Mouse (Mus musculus) heart, embryonic 13.5 days (tissue): ENCODE data around the gene Med1. TPM values are rescaled to one million over a fixed set of nuclear protein-coding genes. Genes with fewer than 3 reads are reported as not detected.

Source experiments
- ATAC-seq: fragments of 200-750 bp; cut with Nextera tagmentation; 2 replicates; pipeline ENCODE4 v1.8.0; 2017; ENCODE audit warnings: moderate TSS enrichment; ENCODE audit not compliant: insufficient number of reproducible peaks, low FRiP score, low TSS enrichment; ENCODE audit errors: extremely low read depth
- H3K27ac ChIP-seq: fragments of 300-500 bp; sonication (generic); replicated peaks from 2 replicates; pipeline ENCODE4 v1.5.1; 2015; ENCODE audit warnings: moderate library complexity, mild to moderate bottlenecking, inconsistent platforms
- H3K27me3 ChIP-seq: fragments of 300-500 bp; sonication (generic); replicated peaks from 2 replicates; pipeline ENCODE4 v1.6.1; 2015; ENCODE audit warnings: mild to moderate bottlenecking, inconsistent platforms
- H3K36me3 ChIP-seq: fragments of 300-500 bp; sonication (generic); 2 replicates; pipeline ENCODE4 v1.6.1; 2015; ENCODE audit warnings: mild to moderate bottlenecking, inconsistent platforms
- H3K4me1 ChIP-seq: fragments of 300-500 bp; sonication (generic); 2 replicates; pipeline ENCODE4 v1.6.1; 2015; ENCODE audit warnings: inconsistent platforms
- H3K4me2 ChIP-seq: fragments of 300-500 bp; sonication (generic); 2 replicates; pipeline ENCODE4 v1.6.1; 2015; ENCODE audit warnings: inconsistent platforms, mild to moderate bottlenecking, moderate library complexity
- H3K4me3 ChIP-seq: fragments of 300-500 bp; sonication (generic); 2 replicates; pipeline ENCODE4 v1.5.1; 2015; ENCODE audit warnings: moderate library complexity, mild to moderate bottlenecking, inconsistent platforms
- H3K9ac ChIP-seq: fragments of 300-500 bp; sonication (generic); 2 replicates; pipeline ENCODE4 v1.6.1; 2015; ENCODE audit warnings: inconsistent platforms, mild to moderate bottlenecking, moderate library complexity
- H3K9me3 ChIP-seq: fragments of 300-500 bp; sonication (generic); 2 replicates; pipeline ENCODE4 v1.6.1; 2016; ENCODE audit warnings: inconsistent platforms
- WGBS: fragments of 180-500 bp; shearing (Covaris S2); methylation state at CpG from one replicate; pipeline ENCODE4 v1.1.7; 2015; ENCODE audit warnings: mixed read lengths; 5-methylcytosine and 5-hydroxymethylcytosine counted together
- microRNA-seq: library from miRNA; unstranded; fragments of <30 nt; microRNA quantifications from one replicate; pipeline ENCODE4, GENCODE M21; 2016
- polyA plus RNA-seq: library from polyadenylated mRNA; unstranded; fragments of >200 nt; fragmentation: Nextera tagmentation; extraction: Ambion mirVana; gene quantifications from 2 replicates; pipeline ENCODE4 v1.2.1, GENCODE M21; 2015

Med1 gene
- polyA plus RNA-seq, 1 experiment from 2014 or later, result 38.1 TPM

- Histone ChIP-seq H3K4me1 (peaks cover 26% of the 10 kb centered on the region), H3K9me3 (no peaks in the 10 kb centered on the region), H3K36me3 (no peaks in the 10 kb centered on the region; the same call in 1 of the 2 replicates), H3K4me2 (no peak overlapping the region), H3K27me3 (no peaks in the 10 kb centered on the region), H3K9ac (no peak overlapping the region), H3K27ac (no peak overlapping the region), H3K4me3 (no peak overlapping the region)
- ATAC-seq, result no peak
- WGBS, result 72% methylated on average over 7 of the region's 7 CpGs
Measured at GRCm38 (mm10) chr11:98145856-98146255, 47.2 kb downstream of the Med1 start.

DNA sequence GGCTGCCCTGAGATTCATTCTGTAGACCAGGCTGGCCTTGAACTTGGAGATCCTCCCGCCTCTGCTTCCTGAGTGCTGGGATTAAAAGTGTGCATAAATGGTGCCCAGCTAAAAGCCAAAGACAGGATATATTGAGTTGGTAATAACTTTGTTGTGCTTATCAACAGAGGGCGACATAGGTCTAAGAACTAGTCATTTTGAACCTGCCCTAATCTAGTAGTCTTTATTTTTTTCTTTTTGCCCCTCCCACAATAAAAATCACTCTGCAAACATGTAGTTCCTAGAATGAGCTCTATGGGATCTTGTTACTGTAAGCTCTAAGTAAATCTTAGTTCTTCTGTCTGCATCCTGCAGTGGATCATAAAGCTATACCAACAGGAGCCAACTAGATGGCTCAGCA is 50.5 kb downstream of the Med1 start:
- Histone ChIP-seq H3K4me3 (no peak overlapping the region), H3K27me3 (no peaks in the 10 kb centered on the region), H3K9me3 (no peaks in the 10 kb centered on the region), H3K4me2 (no peak overlapping the region), H3K4me1 (peaks cover 25% of the 10 kb centered on the region), H3K36me3 (no peaks in the 10 kb centered on the region; the same call in 1 of the 2 replicates), H3K9ac (no peak overlapping the region), H3K27ac (no peak overlapping the region)
- no peak for ATAC-seq
- 77% methylated on average over 2 of the region's 2 CpGs for WGBS

DNA sequence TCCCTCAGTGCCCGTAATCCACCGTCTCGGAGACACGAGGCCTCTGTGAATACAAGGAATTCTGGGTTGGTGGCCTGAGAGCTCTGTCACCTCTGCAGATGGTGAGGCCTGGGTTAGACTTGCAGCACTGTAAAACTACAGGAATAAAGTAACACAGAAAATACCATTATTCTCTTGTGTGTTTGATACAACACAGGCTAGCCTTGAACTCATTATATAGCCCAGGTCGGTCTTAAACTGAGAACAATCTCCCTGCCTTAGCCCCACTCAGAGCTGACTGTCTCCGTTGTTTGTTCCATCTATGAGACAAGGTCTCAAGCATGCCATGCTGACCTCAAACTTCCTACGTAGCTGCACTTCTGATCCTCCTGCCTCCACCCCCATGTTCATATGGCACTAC is 54.2 kb downstream of the Med1 start:
- H3K27me3 ChIP-seq, result no peaks in the 10 kb centered on the region
- peaks cover 3% of the 10 kb centered on the region; the same call in 1 of the 2 replicates for H3K36me3 ChIP-seq
- H3K9me3 ChIP-seq, result no peaks in the 10 kb centered on the region
- no peak overlapping the region; the same call in 1 of the 2 replicates for H3K27ac ChIP-seq
- no peak overlapping the region for H3K4me3 ChIP-seq
- H3K4me2 ChIP-seq, result no peak overlapping the region
- 65% methylated on average over 7 of the region's 7 CpGs for WGBS
- no peak for ATAC-seq
- peaks cover 30% of the 10 kb centered on the region for H3K4me1 ChIP-seq
- peak overlapping the region; percentile 45 for H3K9ac ChIP-seq

DNA sequence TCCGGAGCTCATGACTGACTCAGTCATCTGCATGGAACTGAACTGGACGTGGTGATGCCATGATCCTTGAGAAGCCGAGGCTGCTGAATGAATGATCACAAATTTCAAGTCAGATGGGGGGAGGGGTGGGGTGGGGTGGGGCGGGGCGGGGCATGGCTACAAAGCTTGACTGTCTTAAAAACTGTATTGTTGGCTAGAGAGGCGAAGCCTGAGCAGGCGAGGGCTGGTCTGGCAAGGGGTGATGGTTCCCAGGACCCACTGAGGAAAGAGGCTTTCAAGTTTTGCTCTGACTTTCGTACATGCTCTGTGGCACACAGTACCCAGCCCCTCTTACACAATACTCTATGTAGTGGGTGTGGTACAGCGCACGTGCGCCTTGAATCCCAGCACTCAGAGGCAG is 55.3 kb downstream of the Med1 start:
- WGBS, result 90% methylated on average over 11 of the region's 11 CpGs
- Histone ChIP-seq H3K36me3 (0 out of 2 replicates have a peak, but pooled peaks cover 3% of the 10 kb centered on the region), H3K4me1 (peaks cover 30% of the 10 kb centered on the region), H3K9ac (no peak overlapping the region), H3K27ac (no peak overlapping the region), H3K4me2 (no peak overlapping the region), H3K4me3 (no peak overlapping the region), H3K9me3 (no peaks in the 10 kb centered on the region), H3K27me3 (no peaks in the 10 kb centered on the region)
- no peak for ATAC-seq

DNA sequence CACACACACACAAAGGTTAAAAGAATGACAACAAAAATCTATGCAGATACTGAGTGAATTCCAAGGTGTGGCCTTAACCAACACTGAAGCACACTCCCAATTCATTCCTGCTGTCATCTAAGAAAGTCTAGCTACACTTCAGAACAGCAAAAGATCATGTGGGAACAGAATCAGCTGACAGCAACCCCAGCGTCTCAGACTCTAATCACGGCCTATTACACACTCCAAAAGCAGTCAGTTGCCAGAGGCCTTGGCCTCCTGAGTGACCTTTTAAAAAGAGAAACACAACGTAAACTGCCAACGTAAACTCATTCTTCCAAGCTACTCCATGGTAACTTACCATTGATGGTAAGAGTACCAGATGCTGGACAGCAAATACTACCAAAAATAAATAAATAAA is 58.1 kb downstream of the Med1 start:
- ATAC-seq, result no peak
- no peak overlapping the region for H3K4me2 ChIP-seq
- no peak overlapping the region for H3K4me3 ChIP-seq
- H3K9ac ChIP-seq, result no peak overlapping the region
- no peak overlapping the region for H3K27ac ChIP-seq
- 0 out of 2 replicates have a peak, but pooled peaks cover 3% of the 10 kb centered on the region for H3K36me3 ChIP-seq
- peaks cover 30% of the 10 kb centered on the region for H3K4me1 ChIP-seq
- H3K27me3 ChIP-seq, result no peaks in the 10 kb centered on the region
- no peaks in the 10 kb centered on the region for H3K9me3 ChIP-seq
- 44% methylated on average over 4 of the region's 4 CpGs for WGBS

DNA sequence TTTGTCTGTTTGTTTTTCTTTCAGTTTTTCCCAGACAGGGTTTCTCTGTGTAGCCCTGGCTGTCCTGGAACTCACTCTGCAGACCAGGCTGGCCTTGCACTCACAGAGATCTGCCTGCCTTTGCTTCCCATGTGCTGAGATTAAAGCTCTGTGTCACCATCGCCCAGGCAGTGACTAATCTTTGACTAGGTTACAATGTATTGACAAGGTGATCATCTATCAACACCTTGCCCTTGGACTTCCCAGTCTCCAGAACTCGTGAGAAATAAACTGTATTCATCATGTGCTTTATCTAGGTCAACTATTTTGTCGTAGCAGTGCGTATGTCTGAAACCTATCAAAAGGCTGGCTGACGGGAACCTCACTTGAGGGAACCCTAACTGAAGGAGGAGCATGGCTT is 69.7 kb downstream of the Med1 start:
- H3K9ac ChIP-seq, result no peak overlapping the region
- no peak for ATAC-seq
- no peak overlapping the region for H3K4me3 ChIP-seq
- H3K27ac ChIP-seq, result no peak overlapping the region
- 74% methylated on average over 5 of the region's 5 CpGs for WGBS
- H3K27me3 ChIP-seq, result no peaks in the 10 kb centered on the region
- 0 out of 2 replicates have a peak, but pooled peaks cover 7% of the 10 kb centered on the region for H3K4me1 ChIP-seq
- peaks cover 72% of the 10 kb centered on the region for H3K36me3 ChIP-seq
- no peaks in the 10 kb centered on the region for H3K9me3 ChIP-seq
- no peak overlapping the region for H3K4me2 ChIP-seq

GRCm38 (mm10) chr11:98114363-98114762 is 78.7 kb downstream of the Med1 start:
- Histone ChIP-seq H3K27ac (no peak overlapping the region), H3K36me3 (peaks cover 54% of the 10 kb centered on the region)

GRCm38 (mm10) chr11:98113504-98113903 is 79.6 kb downstream of the Med1 start:
- ATAC-seq, result no peak
- H3K9ac ChIP-seq, result no peak overlapping the region
- no peak overlapping the region for H3K27ac ChIP-seq
- no peaks in the 10 kb centered on the region for H3K27me3 ChIP-seq
- no peaks in the 10 kb centered on the region for H3K9me3 ChIP-seq
- WGBS, result 53% methylated on average over 4 of the region's 4 CpGs
- peaks cover 11% of the 10 kb centered on the region for H3K4me1 ChIP-seq
- no peak overlapping the region for H3K4me2 ChIP-seq
- no peak overlapping the region for H3K4me3 ChIP-seq
- H3K36me3 ChIP-seq, result peaks cover 58% of the 10 kb centered on the region

More at GRCm38 (mm10) chr11:98114363-98114762, 78.7 kb downstream of the Med1 start:
- Histone ChIP-seq H3K4me3 (no peak overlapping the region), H3K4me2 (no peak overlapping the region), H3K9ac (no peak overlapping the region), H3K9me3 (no peaks in the 10 kb centered on the region), H3K4me1 (peaks cover 11% of the 10 kb centered on the region), H3K27me3 (no peaks in the 10 kb centered on the region)
- ATAC-seq, result no peak
- 71% methylated on average over 1 of the region's 1 CpGs for WGBS

- peaks cover 79% of the 10 kb centered on the region for H3K36me3 ChIP-seq
- no peaks in the 10 kb centered on the region for H3K9me3 ChIP-seq
- peaks cover 11% of the 10 kb centered on the region for H3K4me1 ChIP-seq
- no peak overlapping the region for H3K27ac ChIP-seq
- no peak overlapping the region for H3K4me3 ChIP-seq
- ATAC-seq, result no peak
- no peak overlapping the region for H3K9ac ChIP-seq
- H3K27me3 ChIP-seq, result no peaks in the 10 kb centered on the region
- H3K4me2 ChIP-seq, result no peak overlapping the region
- WGBS, result 78% methylated on average over 5 of the region's 5 CpGs
Measured at GRCm38 (mm10) chr11:98109706-98110105, 83.4 kb downstream of the Med1 start.

Small RNA genes within 50 kb of the gene (microRNA-seq; reads per million reads assigned to microRNA genes)
- not detected for gene Gm27399

Other genes starting within 250 kb of the Med1 start
- gene Plxdc1, start 206.8 kb downstream of the Med1 start, polyA plus RNA-seq, result 0.23 and 0.44 TPM in 2 replicates
- 4.6 and 5.1 TPM in 2 replicates for gene Arl5c, start 197.1 kb downstream of the Med1 start, polyA plus RNA-seq
- 6.0 and 6.7 TPM in 2 replicates for gene Cacnb1, start 170.3 kb downstream of the Med1 start, polyA plus RNA-seq
- 676 and 751 TPM in 2 replicates for gene Rpl19, start 166.6 kb downstream of the Med1 start, polyA plus RNA-seq
- 0.83 and 0.84 TPM in 2 replicates for gene Stac2, start 139.8 kb downstream of the Med1 start, polyA plus RNA-seq
- gene Fbxl20, start 42.9 kb downstream of the Med1 start, polyA plus RNA-seq, result 10.8 and 17.2 TPM in 2 replicates
- 5.8 and 6.3 TPM in 2 replicates for gene Cdk12, start 9.8 kb upstream of the Med1 start, polyA plus RNA-seq
- gene Neurod2, start 136.4 kb upstream of the Med1 start, polyA plus RNA-seq, result 0.04 TPM in 1 of 2 replicates, not detected in the other
- gene Ppp1r1b, start 155.1 kb upstream of the Med1 start, polyA plus RNA-seq, result 40.5 and 51.7 TPM in 2 replicates
- 37.2 and 43.4 TPM in 2 replicates for gene Stard3, start 165.1 kb upstream of the Med1 start, polyA plus RNA-seq
- gene Tcap, start 190.5 kb upstream of the Med1 start, polyA plus RNA-seq, result 159 and 184 TPM in 2 replicates
- 1.3 and 1.5 TPM in 2 replicates for gene Pnmt, start 193.2 kb upstream of the Med1 start, polyA plus RNA-seq
- 19.0 and 19.1 TPM in 2 replicates for gene Pgap3, start 207.2 kb upstream of the Med1 start, polyA plus RNA-seq
- gene Erbb2, start 219.2 kb upstream of the Med1 start, polyA plus RNA-seq, result 48.1 and 49.0 TPM in 2 replicates
- 93.8 and 113 TPM in 2 replicates for gene Mien1, start 245.7 kb upstream of the Med1 start, polyA plus RNA-seq